Mouse (Mus musculus) liver, embryonic 14.5 days (tissue): Measurements from ENCODE around the gene Trpv6. TPM values are rescaled to one million over a fixed set of nuclear protein-coding genes. Genes with fewer than 3 reads are reported as not detected.

Source experiments
- ATAC-seq: fragments of 200-750 bp; cut with Nextera tagmentation; 2 replicates; pipeline ENCODE4 v1.8.0; 2017; ENCODE audit warnings: moderate number of reproducible peaks, mild to moderate bottlenecking, moderate library complexity; ENCODE audit not compliant: insufficient read depth
- DNase-seq, 3 experiments: peaks; one replicate each; pipeline ENCODE4 v3.0.0-alpha.2; 2012 to 2013; ENCODE audit warnings: low read depth in 3 of 3, low spot score in 3 of 3
- H3K27ac ChIP-seq: fragments of 300-500 bp; sonication (generic); 2 replicates; pipeline ENCODE4 v1.5.1; 2014; ENCODE audit warnings: moderate library complexity, mild to moderate bottlenecking, control low read depth, inconsistent platforms
- H3K27me3 ChIP-seq: fragments of 300-500 bp; sonication (generic); 2 replicates; pipeline ENCODE4 v1.6.1; 2014; ENCODE audit warnings: mild to moderate bottlenecking, low read length, moderate library complexity; ENCODE audit not compliant: control insufficient read depth, insufficient read depth
- H3K36me3 ChIP-seq: fragments of 300-500 bp; sonication (generic); replicated peaks from 2 replicates; pipeline ENCODE4 v1.6.1; 2014; ENCODE audit warnings: low read depth; ENCODE audit not compliant: control insufficient read depth, insufficient read depth
- H3K4me1 ChIP-seq, 2 experiments: fragments of 200-500 bp in 1 of 2; fragments of 300-500 bp in 1 of 2; sonication (generic) in 1 of 2; replicated peaks; 2 replicates each; pipeline ENCODE4 v1.6.1; 2012 to 2014; ENCODE audit warnings: antibody characterized with exemption in 1 of 2, inconsistent platforms in 1 of 2, low read length in 1 of 2; ENCODE audit not compliant: control insufficient read depth in 2 of 2, insufficient read depth in 2 of 2
- H3K4me2 ChIP-seq: fragments of 300-500 bp; sonication (generic); 2 replicates; pipeline ENCODE4 v1.6.1; 2014; ENCODE audit warnings: low read depth, mild to moderate bottlenecking, control low read depth, moderate library complexity
- H3K4me3 ChIP-seq, 2 experiments: fragments of 200-500 bp in 1 of 2; fragments of 300-500 bp in 1 of 2; sonication (generic) in 1 of 2; 2 replicates each; pipeline ENCODE4 v1.5.1; 2012 to 2014; ENCODE audit warnings: low read depth in 2 of 2, low read length in 2 of 2, mild to moderate bottlenecking in 2 of 2, control low read depth in 1 of 2, inconsistent platforms in 1 of 2, moderate library complexity in 1 of 2; ENCODE audit not compliant: insufficient read depth in 1 of 2
- H3K9ac ChIP-seq: fragments of 300-500 bp; sonication (generic); replicated peaks from 2 replicates; pipeline ENCODE4 v1.6.1; 2014; ENCODE audit warnings: mild to moderate bottlenecking, control low read depth, moderate library complexity
- H3K9me3 ChIP-seq: fragments of 300-500 bp; sonication (generic); 2 replicates; pipeline ENCODE4 v1.6.1; 2016; ENCODE audit warnings: low read length, mixed read lengths; ENCODE audit not compliant: control insufficient read depth
- CTCF ChIP-seq: IDR thresholded peaks from 2 replicates; pipeline ENCODE4 v1.5.1; 2016; ENCODE audit warnings: antibody characterized with exemption, low read depth, control low read depth
- EP300 ChIP-seq: IDR thresholded peaks from 2 replicates; pipeline ENCODE4 v1.6.1; 2016; ENCODE audit warnings: antibody characterized with exemption, low read depth
- WGBS: fragments of 180-500 bp; shearing (Covaris S2); extraction: QIAGEN DNeasy Blood & Tissue Kit; methylation state at CpG from one replicate; pipeline ENCODE4 v1.1.7; 2014; ENCODE audit not compliant: insufficient replicate concordance; 5-methylcytosine and 5-hydroxymethylcytosine counted together
- polyA plus RNA-seq, 2 experiments: library from polyadenylated mRNA; depleted of rRNA in 1 of 2; stranded (reverse) in 1 of 2; unstranded in 1 of 2; fragments of >200 nt; fragmentation: Nextera tagmentation in 1 of 2; extraction: Ambion mirVana in 1 of 2; gene quantifications; 2 replicates each; pipeline versions ENCODE4 v1.2.1 to v1.2.3; 2012 to 2014

Trpv6 gene
- polyA plus RNA-seq (2012; rRNA removed) (0.03 and 0.08 TPM in 2 replicates), polyA plus RNA-seq (2014; fragmentation: Nextera tagmentation; extraction: Ambion mirVana) (not detected in 2 replicates)

- Histone ChIP-seq H3K36me3 (no peaks in the 10 kb centered on the region), H3K9ac (no peak within 1 kb of the TSS), H3K27me3 (no peaks in the 10 kb centered on the region), H3K27ac (no peak within 1 kb of the TSS), H3K4me1 (no peaks in the 10 kb centered on the region; a peak in 1 of 4 replicates), H3K9me3 (no peaks in the 10 kb centered on the region), H3K4me2 (no peak within 1 kb of the TSS), H3K4me3 (no peak within 1 kb of the TSS)
- WGBS, result 43% methylated on average over 5 of the region's 5 CpGs
- ATAC-seq (no peak), DNase-seq (no peak)
- TF ChIP-seq EP300, result no peak
- no peak for TF ChIP-seq CTCF
Measured at GRCm38 (mm10) chr6:41636178-41636577, at the start of gene Trpv6. Trpv6 (minus strand) TSS chr6:41636405.

- H3K4me2 ChIP-seq, result no peak overlapping the region
- no peak for TF ChIP-seq EP300
- TF ChIP-seq CTCF, result no peak
- H3K27me3 ChIP-seq, result no peaks in the 10 kb centered on the region
- H3K4me3 ChIP-seq, result no peak overlapping the region
- H3K9ac ChIP-seq, result no peak overlapping the region
- DNase-seq (no peak), ATAC-seq (no peak)
- H3K27ac ChIP-seq, result peak overlapping the region; percentile 30; the same call in 1 of the 2 replicates
- WGBS, result 77% methylated on average over 3 of the region's 3 CpGs
- peaks cover 4 to 14% of the 10 kb centered on the region in 2 experiments for H3K4me1 ChIP-seq
- no peaks in the 10 kb centered on the region for H3K9me3 ChIP-seq
- H3K36me3 ChIP-seq, result peaks cover 59% of the 10 kb centered on the region
Measured at GRCm38 (mm10) chr6:41685596-41685995, 49.4 kb upstream of the Trpv6 start.

GRCm38 (mm10) chr6:41684911-41685310 lies 48.7 kb upstream of the Trpv6 start:
- no peaks in the 10 kb centered on the region for H3K27me3 ChIP-seq
- H3K36me3 ChIP-seq, result peaks cover 52% of the 10 kb centered on the region
- peak; percentile 73 for ATAC-seq
- H3K9me3 ChIP-seq, result no peaks in the 10 kb centered on the region
- H3K4me1 ChIP-seq, result peaks cover 4 to 14% of the 10 kb centered on the region in 2 experiments
- DNase-seq, result peak in 2 of 3 experiments; percentile 35 to 36
- no peak overlapping the region for H3K9ac ChIP-seq
- 10% methylated on average over 5 of the region's 5 CpGs for WGBS
- no peak overlapping the region for H3K4me2 ChIP-seq
- no peak overlapping the region for H3K4me3 ChIP-seq
- peak; percentile 56; the same call in 1 of the 2 replicates for TF ChIP-seq EP300
- no peak for TF ChIP-seq CTCF
- peak overlapping the region; percentile 30 for H3K27ac ChIP-seq

GRCm38 (mm10) chr6:41684131-41684530 lies 47.9 kb upstream of the Trpv6 start, which contains the start of gene Llcfc1:
Llcfc1 (plus strand) TSS chr6:41684431.
- Histone ChIP-seq H3K4me1 (peaks cover 4 to 14% of the 10 kb centered on the region in 2 experiments), H3K27me3 (no peaks in the 10 kb centered on the region), H3K27ac (peak within 1 kb of the TSS; percentile 30), H3K4me3 (no peak within 1 kb of the TSS), H3K9me3 (no peaks in the 10 kb centered on the region), H3K36me3 (peaks cover 44% of the 10 kb centered on the region), H3K9ac (no peak within 1 kb of the TSS), H3K4me2 (no peak within 1 kb of the TSS)
- ATAC-seq (no peak), DNase-seq (no peak)
- 89% methylated on average over 2 of the region's 2 CpGs for WGBS
- TF ChIP-seq EP300 (no peak), CTCF (no peak)

- Histone ChIP-seq H3K9me3 (no peaks in the 10 kb centered on the region), H3K27ac (no peak overlapping the region), H3K4me2 (no peak overlapping the region), H3K4me3 (no peak overlapping the region), H3K4me1 (peaks cover 4 to 14% of the 10 kb centered on the region in 2 experiments), H3K27me3 (no peaks in the 10 kb centered on the region), H3K9ac (no peak overlapping the region), H3K36me3 (peaks cover 20% of the 10 kb centered on the region)
- no peak for TF ChIP-seq CTCF
- no peak for TF ChIP-seq EP300
- ATAC-seq (no peak), DNase-seq (no peak)
- 63% methylated on average over 5 of the region's 5 CpGs for WGBS
Measured at GRCm38 (mm10) chr6:41681656-41682055, 45.5 kb upstream of the Trpv6 start.
